Mouse (Mus musculus) MEL (cell line): ENCODE results near the gene Ifi202b.
"Not testable (repeated sequence)": the region's sequence is repeated elsewhere in the genome, so short reads cannot be mapped to it uniquely, and the experiment has no call there.

Source experiments
- POLR2A ChIP-seq, 2 experiments: IDR thresholded peaks; 2 replicates each; pipeline ENCODE4 v1.6.1; 2011 to 2012; ENCODE audit warnings: low read length in 2 of 2, mild to moderate bottlenecking in 2 of 2, control low read depth in 1 of 2, improper control_type of control experiment in 1 of 2, low read depth in 1 of 2, moderate library complexity in 1 of 2; ENCODE audit not compliant: control insufficient read depth in 1 of 2, insufficient read depth in 1 of 2, poor library complexity in 1 of 2
- TCF12 ChIP-seq: IDR thresholded peaks from 2 replicates; pipeline ENCODE4 v1.6.1; 2014; ENCODE audit warnings: low read depth, mild to moderate bottlenecking, inconsistent platforms, low read length, improper control_type of control experiment, moderate library complexity

DNA sequence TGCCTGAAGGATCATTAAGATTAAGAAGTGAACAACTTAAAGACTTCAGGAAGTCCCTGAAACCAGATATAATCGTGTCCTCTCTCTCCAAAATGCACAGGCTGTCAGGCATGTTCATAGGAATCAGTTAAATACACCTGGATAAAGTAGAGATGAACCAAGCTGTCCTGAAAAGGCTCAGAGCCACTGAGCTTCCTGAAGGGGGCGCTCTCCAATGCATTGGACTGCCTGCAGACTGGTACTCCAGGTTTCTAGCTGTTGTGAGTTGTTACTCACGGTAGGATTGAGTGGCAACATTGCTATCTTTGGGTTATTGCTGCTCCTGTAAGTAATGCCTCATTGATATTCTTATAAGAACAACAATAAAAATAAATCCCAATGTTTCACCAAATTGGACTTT, 63.3 kb downstream of the Ifi202b start:
- TF ChIP-seq TCF12; POLR2A (IDR thresholded peaks at IDR 0.05; ENCODE audit: control insufficient read depth in 1 of 2, insufficient read depth in 1 of 2, low read depth in 1 of 2, low read length in 2 of 2, poor library complexity in 1 of 2): not testable (repeated sequence)
